Mouse (Mus musculus) small intestine, adult 2 months (tissue): ENCODE results near the gene H2-M5.

ENCODE experiments used
- CTCF ChIP-seq: fragments of 200-500 bp; IDR thresholded peaks from 2 replicates; pipeline ENCODE4 v1.5.1; 2012; ENCODE audit warnings: low read depth, mild to moderate bottlenecking, control low read depth, inconsistent platforms, low read length, moderate library complexity, mixed read lengths; ENCODE audit not compliant: insufficient replicate concordance, insufficient read length; ENCODE audit errors: extremely low read depth
- POLR2A ChIP-seq: fragments of 200-500 bp; IDR thresholded peaks from 2 replicates; pipeline ENCODE4 v1.6.1; 2012; ENCODE audit warnings: low read depth, mild to moderate bottlenecking, control low read depth, inconsistent platforms, low read length, moderate library complexity

GRCm38 (mm10) chr17:36998477-36998876 is 9.1 kb upstream of the H2-M5 start:
- TF ChIP-seq CTCF (no peak), POLR2A (no peak)
